Mouse (Mus musculus) left cerebral cortex, adult 9 months (tissue): ENCODE measurements around the gene Mrpl42.
"Not testable (repeated sequence)": the region's sequence is repeated elsewhere in the genome, so short reads cannot be mapped to it uniquely, and the experiment has no call there.

Experiments
- DNase-seq, 2 experiments: peaks; one replicate each; pipeline ENCODE4 v3.0.0; 2022; ENCODE audit warnings: low spot score in 2 of 2

Mrpl42 gene

GRCm38 (mm10) chr10:95501463-95502081 is at the start of gene Mrpl42:
TSS of gene Mrpl42 (minus strand) at chr10:95501940.
- DNase-seq = peak; percentile 23 to 87

GRCm38 (mm10) chr10:95550506-95550905 is 48.8 kb upstream of the Mrpl42 start:
- no peak for DNase-seq

DNA sequence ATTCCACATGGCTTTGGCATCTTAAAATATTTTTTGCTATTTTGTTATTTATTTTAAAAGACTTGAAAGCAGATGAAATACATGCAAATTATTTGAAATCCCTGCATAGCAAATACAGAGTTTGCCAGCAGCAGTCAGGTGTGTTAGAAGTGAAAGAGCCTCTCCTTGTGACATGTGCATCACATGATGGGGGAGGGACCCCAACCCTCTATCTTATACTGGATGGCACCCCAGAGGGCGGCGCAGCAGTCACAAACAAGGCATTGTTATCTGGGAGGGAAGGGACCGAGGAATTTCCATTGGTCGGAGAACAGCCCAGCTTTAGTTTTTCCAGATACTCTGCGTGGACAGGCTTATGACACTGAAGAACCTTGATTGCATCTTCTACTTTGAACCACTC is 47.3 kb upstream of the Mrpl42 start:
- DNase-seq = not testable (repeated sequence)

GRCm38 (mm10) chr10:95548154-95548826 is 46.5 kb upstream of the Mrpl42 start:
- no peak for DNase-seq

- DNase-seq = no peak
Measured at GRCm38 (mm10) chr10:95546178-95546577, 44.4 kb upstream of the Mrpl42 start.

DNA sequence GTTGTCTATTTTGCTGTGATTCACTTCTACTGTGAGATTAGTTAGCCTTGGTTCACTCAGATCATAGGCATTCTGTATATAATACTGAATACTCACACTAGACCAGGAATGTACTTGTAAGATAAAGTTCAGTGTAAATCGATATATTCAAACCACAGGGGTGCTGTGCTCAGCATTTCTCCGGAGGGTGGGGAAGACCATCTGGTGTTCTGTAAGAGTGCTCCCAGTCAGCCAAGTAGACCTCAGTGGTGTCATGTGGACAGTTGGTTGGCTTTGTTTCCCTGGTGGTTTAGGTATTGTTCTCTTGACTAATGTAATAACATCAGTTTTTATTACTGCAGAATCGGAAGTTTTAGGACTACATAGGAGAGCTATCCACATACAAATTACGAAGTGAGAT is 43.3 kb upstream of the Mrpl42 start:
- DNase-seq = no peak

- peak in 1 of 2 experiments; percentile 45 for DNase-seq
Measured at GRCm38 (mm10) chr10:95544651-95545050, 42.9 kb upstream of the Mrpl42 start.

DNA sequence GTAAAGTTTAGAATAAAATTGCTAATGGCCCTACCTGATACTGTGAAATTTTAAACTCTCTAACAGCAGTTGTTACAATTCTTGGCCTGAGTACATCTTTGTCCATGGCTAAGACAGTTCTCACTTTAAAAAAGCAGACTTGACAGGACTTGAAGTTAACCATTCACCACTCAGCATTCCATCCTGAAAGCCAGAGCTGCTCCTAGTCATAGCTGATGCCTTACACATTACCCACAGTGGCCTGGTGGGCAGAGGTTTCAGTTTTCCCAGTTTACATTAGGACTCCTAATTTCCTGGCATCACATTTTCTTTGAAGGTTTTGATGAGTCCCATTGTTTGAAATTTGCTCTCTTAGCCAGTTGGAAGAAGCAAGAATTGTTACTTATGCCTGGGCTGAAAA is 42.3 kb upstream of the Mrpl42 start:
- no peak for DNase-seq

- no peak for DNase-seq
Measured at GRCm38 (mm10) chr10:95543377-95543776, 41.6 kb upstream of the Mrpl42 start.

GRCm38 (mm10) chr10:95542916-95543315 is 41.2 kb upstream of the Mrpl42 start:
- no peak for DNase-seq

GRCm38 (mm10) chr10:95539841-95540240 is 38.1 kb upstream of the Mrpl42 start:
- DNase-seq = no peak

GRCm38 (mm10) chr10:95539260-95539659 is 37.5 kb upstream of the Mrpl42 start:
- DNase-seq = no peak

DNA sequence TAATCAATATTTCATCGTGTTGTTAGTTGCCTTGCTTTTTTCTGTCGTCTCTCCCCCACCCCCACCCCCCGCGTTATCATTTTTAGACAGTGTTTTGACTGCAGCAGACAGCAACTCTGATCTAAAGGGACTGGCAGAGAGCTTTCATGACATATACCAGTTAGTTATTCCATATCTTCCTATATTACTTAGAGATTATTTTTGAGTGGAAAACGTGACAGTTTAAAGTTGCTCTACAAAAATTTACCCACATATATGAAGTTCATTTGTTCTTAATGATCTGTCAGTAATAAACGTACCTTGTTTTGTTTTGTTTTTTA is 34.4 kb upstream of the Mrpl42 start:
- DNase-seq = no peak

GRCm38 (mm10) chr10:95535399-95536221 is 33.9 kb upstream of the Mrpl42 start:
- no peak for DNase-seq

GRCm38 (mm10) chr10:95533382-95533781 is 31.6 kb upstream of the Mrpl42 start:
- no peak for DNase-seq

DNA sequence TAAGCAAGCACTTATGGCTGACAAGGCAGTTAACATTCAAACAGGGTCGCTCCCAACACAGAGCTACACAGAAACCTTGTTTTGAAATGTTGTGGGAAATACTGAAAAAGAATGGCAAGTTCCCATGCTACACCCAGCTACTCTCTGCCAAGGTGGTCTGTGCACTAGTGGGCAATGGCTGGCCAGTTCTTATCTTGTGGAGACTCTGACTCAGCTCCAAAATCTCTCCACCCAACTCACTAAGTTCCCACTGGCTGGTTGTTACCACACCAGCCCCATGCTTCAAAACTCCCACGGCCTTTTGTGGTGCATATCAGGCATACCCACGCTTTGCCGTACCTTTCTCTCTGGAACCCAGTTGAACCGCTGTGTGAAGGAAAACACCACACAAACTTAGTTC is 31.2 kb upstream of the Mrpl42 start:
- DNase-seq = no peak

- DNase-seq = no peak
Measured at GRCm38 (mm10) chr10:95530551-95531121, 28.9 kb upstream of the Mrpl42 start.

- no peak for DNase-seq
Measured at GRCm38 (mm10) chr10:95526495-95527122, 24.9 kb upstream of the Mrpl42 start.

DNA sequence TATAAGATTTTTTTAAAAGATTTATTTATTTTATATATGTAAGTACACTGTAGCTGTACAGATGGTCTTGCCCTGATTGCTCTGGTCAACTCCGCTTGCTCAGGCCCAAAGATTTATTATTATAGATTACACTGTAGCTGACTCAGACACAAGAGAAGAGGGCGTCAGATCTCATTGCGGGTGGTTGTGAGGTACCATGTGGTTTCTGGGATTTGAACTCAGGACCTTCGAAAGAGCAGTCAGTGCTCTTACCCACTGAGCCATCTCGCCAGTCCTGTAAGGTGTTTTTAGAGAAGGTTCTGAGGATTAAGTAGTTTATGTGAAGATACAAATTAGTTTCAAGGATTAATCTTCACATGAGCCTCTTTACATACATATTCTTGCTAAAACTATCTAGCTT is 24.1 kb upstream of the Mrpl42 start:
- DNase-seq = no peak

- no peak for DNase-seq
Measured at GRCm38 (mm10) chr10:95525037-95525675, 23.4 kb upstream of the Mrpl42 start.

- DNase-seq = no peak
Measured at GRCm38 (mm10) chr10:95517656-95518055, 15.9 kb upstream of the Mrpl42 start.
